Mouse (Mus musculus) c-Kit-negative CD71-positive TER-119-positive erythroid progenitor cells, embryonic 14.5 days (primary cell): ENCODE data around the gene Cpxm2.

Experiments used
- DNase-seq: peaks from one replicate; pipeline ENCODE4 v3.0.0-alpha.2; 2013; ENCODE audit warnings: low read depth, low spot score

Gene Cpxm2

DNA sequence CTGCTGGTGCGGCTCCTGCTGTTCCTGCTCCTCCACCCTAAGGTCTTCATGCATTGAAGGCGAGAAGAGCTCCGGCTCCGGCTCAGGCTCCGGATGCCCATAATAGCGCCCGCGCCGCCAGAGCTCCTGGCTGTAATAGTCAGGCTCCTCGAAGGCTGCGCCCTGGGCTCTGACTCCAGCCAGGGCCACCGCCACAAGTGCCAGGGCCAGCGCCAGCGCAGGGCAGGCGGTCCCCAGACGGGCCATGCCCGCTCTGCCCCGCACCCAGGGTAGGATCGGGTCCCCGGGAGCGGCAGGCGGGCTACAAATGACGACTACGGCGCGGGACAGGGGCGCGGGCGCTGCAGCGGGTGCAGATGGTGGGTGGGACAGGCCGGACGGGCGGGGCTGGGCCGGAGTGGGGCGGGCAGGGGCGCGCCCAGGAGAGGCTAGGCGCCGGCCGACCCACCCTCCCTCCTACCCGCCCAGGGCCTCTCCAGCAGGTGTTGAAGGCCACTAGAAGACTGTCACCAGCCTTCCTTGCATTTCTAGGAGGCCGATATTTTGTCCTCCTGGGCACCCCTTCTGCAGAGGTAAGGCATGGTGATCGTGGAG, at the start of gene Cpxm2:
Gene Cpxm2 (minus strand): TSS at position 372 of the 594 bp plus-strand sequence.
- DNase-seq, result no peak

DNA sequence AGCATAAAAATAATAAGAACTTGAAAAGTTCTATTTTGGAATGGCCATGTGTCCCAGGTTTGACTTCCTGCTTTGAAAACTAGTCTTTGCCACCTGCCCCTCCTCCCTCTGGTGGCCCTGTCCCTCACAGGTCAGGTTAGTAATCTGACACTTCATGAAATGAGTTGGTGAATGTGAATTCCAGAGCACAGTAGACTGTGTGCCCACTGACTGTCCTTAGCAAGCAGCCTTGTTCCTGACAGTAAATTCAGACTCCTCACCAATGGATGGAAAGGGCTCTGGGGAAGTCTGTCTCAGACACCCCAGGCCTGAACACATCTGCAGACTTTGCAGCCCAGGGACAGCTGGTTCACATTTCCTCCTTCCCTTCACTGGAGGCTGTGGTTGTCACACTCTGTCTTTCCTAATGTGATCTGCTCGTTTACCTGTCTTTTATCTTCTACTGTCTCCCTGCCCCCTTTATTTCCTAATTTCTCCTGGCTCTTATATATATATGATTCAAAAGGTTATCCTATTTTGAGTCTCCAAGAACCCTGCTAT, 49.6 kb upstream of the Cpxm2 start:
- no peak for DNase-seq

DNA sequence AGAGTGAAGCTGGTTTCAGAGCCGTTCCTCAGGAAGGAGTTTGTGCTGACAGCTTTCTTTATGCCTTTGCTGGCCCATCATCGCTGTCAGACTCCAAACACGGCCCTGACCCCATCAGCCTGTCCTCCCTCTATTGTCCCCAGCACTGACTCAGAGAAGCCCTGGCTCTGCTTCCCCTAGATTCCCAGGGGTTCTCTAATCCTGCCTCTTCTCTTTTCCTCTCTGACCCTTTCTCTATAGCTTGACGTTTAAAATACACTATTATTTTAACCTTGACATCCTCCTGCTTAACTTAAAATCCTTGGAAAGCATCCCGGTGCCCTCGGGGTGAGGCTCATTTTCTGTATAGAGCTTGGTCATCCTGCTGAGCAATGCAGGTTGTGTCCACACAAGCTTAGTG, 45.1 kb upstream of the Cpxm2 start:
- no peak for DNase-seq

DNA sequence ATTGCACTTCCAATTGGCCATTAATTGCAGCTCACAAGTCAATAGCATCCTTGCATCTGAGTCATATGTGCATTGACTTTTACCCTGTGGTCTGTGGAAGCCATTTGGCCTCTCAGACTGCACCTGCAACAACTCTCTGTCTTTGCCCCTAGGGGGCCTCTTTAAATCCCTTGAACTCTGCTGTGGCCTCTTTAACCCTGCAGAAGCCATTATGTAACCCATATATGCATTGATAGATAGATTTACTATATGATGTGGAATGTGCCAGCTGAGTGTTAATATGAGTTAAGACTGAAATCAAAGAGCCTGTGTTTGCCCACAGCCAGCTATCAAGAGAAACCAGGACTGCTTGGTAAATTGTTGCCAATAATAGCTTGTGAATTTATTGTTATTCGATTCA, 44.3 kb upstream of the Cpxm2 start:
- no peak for DNase-seq

DNA sequence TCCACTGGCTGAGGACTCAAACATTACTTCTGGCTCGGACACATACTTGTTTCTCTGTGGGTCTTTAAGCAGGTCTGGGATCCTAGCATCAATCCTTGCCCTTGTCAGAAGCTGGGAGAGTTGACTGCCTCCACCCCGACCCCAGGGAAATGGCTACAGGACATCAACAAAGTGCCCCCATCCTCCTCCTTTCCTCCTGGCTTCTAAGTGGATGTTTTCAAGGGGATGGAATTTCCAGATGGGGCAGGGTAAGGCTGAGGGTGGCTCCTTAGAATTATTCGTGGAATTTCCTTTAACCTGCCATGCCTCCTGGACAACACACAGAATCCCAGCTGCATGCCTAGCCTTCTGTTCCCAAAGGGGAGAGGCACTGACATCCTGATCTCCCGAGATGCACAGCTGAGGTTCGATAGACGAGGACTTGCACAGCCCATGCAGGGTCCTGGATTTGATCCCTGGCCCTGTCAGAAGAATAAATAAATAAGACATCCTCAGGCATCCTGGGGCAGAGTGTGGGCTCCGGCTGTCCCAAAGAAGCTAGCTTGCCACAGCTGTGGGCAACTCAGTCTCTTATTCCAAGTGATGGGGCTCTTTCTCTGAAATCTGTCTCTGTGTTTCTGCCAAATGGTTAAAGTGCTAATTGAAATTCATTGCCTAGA, 43.4 kb upstream of the Cpxm2 start:
- no peak for DNase-seq

DNA sequence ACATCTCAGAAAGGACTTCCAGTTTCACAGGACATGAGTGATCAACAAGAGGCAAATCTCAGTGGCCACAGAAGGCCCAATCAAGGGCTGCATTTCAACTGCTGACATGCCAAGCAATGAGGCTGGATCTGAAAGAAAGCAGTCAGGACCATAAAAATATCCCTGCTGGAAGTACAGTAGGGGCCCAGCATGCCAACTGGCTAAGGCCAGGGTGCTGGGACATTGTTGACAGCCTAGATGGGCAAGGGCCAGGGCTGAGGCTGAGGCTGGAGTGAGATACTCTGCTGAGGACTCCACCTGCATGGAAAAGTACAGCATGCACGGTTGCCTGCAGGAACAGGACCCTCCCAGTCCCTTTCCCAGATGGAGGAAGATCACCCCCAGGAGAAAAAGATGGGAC, 42.0 kb upstream of the Cpxm2 start:
- DNase-seq, result no peak

DNA sequence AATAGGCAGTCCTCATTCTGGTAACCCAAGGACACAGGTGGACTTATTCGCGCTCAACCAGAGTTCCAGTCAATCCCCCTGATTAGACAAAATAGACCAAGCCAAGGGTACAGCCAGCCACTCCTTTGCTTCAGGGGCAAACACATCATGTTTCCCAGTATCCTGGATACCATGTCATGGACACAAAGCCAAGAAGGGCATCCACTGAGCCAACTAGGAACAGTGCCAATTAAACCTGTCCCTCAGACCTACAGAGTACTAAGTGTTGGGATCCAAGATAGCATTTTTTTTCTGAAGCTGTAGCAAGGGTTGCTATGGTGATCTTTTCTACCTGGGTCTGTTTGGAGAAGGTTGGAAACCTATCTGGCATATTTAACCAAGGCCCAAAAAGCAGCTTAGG, 39.1 kb upstream of the Cpxm2 start:
- no peak for DNase-seq

DNA sequence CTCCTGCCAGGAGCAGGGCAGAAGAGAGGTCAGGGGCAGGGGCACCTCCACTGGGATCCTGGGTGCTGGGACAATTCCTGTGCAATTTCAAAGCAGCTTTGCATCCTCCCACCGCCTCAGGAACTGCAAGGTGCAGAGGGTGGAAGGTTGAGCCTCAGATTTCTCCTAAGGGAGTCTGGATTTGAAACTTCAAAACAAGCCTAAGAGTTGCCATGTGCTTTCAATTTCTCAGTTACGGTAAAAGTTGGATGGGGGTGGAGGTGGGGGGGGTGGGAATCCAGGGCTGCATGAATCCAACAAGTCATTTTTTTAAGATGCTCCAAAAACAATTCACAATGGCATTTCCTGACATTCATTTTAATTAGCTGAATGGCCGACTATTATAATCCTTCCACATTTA, 32.9 kb upstream of the Cpxm2 start:
- no peak for DNase-seq

DNA sequence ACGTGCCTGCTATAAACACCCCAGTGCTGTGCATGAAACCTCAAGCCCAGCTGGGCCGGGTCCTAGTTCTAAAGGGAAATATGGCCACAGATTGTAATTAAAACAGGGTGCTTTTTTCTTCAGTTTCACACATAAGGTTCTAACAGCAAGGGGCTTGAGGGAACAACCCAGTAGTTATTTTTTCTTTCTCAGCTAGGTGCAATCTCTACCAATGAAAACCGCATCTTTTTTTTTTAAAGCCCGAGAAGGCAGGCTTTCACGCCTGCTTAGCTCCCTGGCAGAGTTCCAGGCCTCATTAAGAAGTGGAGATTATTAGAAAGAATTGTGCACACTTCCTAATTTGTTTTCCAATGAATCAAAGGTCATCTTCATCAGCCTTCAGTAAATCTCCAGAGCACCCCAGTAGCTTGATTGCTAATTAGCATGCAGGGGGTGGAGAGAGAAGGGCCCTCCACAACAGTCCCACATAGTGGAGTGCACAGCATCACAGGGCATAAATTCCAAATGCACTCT, 29.4 kb upstream of the Cpxm2 start:
- no peak for DNase-seq

DNA sequence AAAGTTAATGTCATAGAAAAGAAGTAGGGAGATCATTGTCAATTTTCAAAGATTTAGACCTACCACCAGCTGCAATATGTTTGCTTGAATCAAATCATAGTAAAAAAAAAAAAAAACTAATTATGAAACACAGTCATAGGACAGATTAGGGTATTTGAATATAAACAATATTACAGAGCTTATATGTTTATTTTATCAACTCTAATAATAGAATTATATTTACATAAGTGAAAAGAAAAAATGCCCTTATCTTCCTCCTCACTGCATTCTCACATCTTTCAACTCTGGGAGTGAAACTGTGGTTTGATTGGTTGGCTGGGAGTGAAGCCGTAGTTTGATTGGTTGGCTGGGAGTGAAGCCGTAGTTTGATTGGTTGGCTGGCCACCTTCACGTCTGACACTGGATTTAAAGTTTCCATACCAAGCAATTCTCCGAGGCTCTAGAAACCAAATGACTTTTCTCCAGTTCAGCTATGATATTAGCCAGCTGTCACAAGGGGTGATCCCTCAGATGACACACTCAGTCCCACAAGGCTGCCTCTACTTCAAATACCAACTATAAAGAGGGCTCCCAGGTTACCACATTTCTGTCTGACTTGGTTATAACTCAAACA, 27.2 kb upstream of the Cpxm2 start:
- no peak for DNase-seq

DNA sequence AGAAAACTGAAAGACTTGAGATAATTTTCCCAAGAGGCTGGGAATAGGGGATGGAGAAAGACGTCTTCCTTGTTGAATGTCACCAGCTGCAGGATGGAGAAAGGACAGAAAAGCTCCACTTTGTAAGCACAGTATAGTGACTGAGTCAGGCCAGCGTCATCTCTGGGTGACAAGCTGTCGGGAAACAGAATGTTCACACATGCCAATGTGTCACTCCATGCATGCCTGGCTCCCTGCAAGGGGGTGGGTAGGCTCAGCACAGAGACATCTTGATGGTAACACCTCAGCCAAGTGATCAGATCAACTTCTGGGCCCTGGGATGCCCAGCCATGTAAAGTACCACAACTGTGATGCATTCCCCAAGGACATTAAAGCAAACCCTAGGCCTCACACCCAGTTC, 26.5 kb upstream of the Cpxm2 start:
- DNase-seq, result no peak

DNA sequence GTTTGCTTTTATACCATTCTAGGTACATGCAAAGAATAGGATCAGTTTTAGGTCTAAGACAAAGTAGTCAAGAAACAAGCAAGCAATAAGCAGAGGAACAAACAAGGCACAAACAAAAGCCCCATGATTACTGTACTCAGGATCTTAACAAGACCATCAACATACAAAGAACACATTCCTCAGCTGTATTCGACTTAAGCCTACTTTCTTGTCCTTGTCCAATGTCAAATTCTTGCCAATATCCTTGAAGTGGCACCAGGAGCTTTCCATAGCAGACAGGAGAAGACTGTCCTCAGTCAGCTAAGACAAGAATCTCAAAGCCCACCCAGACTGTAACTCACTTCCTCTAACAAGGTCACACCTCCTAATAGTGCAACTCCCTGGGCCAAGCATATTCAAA, 24.5 kb upstream of the Cpxm2 start:
- DNase-seq, result no peak

DNA sequence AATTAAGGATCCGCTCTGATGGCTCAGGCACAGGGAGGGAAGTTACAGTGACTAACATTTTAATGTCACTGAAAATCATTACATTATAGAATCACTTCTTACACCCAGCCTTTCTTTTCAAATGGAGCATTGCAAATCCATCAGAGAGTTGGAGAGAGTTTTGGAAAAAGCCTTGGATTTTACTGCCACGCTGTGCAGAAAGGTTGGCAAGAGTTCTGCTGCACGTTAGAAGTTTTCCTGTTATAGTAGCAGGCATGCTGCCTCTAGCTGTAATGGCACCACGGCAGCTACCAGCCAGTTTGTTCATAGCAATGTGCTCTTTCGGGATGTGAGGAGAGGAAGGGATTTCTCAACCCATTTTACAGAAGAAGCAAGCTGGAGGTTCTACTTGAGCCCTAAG, 20.2 kb upstream of the Cpxm2 start:
- no peak for DNase-seq

DNA sequence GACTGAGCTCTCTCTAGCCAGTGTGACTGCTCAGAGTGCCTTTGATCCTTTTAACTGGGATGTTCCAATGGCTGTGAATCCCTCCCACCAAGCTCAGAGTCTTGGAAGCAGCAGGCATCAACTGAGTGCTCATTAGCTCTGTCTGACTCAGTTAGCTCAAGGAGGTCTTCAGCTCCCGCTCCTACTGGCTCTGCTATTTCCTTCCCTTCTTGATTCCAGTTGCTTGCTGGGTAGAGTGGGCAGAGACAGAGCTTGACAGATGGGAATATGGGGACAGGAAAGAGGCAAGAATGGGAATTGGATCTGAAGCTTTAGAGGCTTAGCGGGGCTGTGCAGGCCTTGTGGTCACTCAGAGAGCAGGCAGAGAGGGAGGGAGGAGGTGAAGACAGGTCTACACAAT, 19.8 kb upstream of the Cpxm2 start:
- no peak for DNase-seq

DNA sequence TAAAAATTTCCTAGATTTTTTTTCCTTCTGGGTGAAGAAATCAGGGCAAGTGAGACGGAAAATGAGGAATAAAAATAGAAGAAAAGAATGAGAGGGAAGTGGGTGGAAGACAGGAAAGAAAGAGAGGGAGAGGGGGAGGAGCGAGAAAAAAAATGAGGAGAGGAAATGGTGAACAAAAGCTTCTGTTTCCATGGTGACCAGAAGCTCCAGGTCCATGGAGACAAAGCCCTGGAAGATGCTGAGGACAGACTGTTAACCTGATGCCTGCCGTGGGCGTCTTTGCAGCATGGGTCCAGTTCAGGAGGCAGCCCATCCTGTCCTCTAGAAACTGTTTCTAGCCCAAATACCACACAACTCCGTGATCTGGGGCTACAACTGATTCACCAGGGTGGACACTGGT, 17.7 kb upstream of the Cpxm2 start:
- DNase-seq, result no peak

DNA sequence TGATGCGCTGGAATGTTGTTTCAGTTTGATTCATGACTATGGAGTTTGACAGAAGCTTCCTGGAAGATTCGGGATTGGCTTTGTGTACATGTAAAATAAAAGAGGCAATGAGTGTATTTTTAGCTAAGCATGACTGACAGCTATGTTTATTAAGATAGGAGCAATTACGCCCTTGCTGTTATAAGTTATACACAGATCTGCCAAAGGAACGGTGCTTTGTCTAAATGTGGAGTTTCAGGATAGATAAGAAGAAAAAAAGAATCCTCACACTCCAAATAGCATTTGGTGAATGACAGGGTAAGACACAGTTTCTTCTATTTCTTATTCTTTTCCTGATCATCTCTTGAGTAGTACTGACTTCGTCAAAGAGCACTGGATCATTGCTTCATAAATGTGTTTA, 17.2 kb upstream of the Cpxm2 start:
- no peak for DNase-seq

DNA sequence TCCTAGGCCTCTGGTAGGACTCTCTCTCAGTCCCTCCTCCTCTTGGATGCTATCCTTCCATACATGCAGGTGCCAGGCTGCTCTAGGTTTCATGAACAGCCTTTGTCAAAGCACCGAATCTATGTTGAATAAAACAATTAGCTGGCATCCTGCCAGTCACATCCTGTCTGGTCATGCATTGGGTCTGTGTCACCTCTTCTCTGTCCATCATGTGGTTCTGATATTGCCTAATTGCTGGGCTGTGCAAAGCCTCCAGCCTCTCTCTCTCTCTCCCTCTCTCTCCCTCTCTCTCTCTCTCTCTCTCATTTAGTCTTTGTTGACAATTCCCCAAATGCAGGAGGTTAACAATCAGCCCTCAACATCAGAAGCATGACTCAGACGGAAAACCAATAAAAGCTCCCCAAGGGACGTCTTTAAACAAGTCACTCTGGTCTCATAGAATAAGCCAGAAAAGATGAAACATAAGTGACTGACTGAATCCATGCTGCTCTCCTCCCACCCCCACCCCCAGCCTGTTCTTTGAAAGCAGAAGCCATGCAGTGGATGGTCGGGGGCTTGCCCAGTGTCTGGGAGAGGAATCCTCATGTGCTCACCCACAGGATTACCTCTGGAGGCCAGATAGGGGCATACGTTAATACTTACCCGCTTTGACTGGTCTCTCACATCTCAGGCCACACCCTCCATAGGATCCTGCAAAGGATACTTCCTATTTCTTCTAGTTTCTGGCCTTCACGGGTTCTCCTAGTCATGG, 15.1 kb upstream of the Cpxm2 start:
- no peak for DNase-seq

DNA sequence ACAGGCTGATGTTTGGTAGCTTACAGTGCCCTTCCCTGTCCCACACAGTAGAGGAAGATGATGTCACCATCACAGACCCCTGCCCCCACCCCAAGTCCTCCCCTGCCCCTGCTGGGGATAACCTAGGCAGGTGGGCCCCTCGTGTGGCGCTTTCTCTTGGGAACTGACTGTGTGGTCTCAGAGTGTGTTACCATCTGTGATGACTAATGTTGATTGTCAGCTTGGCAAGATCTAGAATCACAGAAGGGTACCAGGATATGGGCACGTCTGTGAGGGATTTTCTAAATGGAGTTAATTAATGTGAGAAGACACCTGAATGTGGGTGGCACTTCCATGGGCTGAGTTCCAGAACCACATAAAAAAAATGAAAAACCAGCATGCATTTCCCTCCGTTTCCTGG, 12.7 kb upstream of the Cpxm2 start:
- DNase-seq, result no peak

DNA sequence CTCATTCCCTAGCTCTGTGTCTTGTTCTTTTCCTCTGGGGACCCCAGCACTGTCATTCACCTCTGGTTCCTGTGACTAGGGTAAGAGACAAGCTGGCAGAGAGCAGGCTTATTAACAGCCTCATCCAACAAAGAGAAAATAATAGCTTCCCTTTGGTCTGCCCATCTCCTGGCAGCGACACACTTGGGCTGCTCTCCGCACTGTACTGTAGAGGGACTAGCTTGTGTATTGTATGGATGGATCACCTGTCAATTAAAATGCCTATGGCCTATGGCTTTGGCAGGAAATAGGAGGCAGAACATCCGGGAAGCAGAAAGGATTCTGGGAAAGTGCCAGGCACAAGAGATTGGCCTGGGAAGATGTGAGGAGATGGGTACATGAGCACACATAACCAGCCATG, 7.7 kb upstream of the Cpxm2 start:
- DNase-seq, result no peak

DNA sequence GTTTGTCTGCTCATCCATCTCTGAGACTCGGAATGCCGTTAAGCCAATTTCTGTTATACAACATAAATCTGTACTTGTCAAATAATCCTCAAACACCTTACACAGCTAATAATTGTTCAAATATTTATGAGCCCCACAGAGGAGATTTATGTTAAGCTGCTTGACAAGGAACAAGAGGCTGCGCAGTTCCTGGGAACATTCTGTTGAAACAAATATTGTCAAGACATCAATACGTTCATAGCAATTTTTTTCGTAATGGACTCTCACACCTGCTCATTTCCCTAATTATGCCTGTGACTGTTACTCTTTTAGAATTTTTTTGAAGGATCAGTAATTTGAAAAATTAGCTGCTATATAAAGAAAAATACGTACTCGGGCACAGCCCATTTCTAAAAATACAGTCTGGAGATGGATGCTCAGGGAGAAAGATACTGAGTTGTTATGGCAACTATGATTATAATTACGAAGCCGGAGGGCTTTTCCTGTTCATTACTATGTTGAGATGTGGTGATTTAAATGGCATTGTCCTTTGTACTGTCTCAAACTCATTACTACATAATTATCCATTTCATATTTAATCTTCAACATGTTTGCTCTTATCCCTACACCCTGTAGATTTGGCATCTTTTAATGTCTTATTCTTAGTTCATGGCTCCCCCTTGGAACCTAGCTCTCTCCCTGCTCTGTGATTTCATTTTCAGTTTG, 3.9 kb upstream of the Cpxm2 start:
- no peak for DNase-seq

DNA sequence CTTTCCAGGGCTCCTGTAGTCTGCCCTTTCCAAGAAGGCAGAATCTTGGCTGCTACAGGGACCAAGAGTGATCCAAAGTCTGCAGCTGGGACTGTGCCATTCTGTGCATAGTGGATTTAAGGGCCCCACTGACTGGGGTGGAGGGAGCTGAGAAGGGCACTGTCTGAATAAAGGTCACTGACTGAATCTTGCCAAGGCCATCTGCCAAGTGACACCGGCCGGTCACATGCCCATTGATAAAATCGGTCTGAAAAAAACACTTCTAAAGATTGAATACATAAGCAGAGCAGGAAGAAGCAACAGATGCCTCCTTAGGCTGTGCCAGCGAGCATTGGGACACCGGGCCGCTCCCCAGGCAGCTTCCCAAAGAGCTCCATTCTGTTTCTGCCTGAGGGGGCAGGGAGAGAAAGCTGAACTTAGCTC, 803 bp downstream of the Cpxm2 start:
- no peak for DNase-seq
